Mouse (Mus musculus) bone marrow macrophage, adult 2 months (primary cell): ENCODE measurements around the gene Pou2f1.

Experiments
- CTCF ChIP-seq: IDR thresholded peaks from 2 replicates; pipeline ENCODE4 v1.5.1; 2012; ENCODE audit warnings: low read depth, mild to moderate bottlenecking, low read length, moderate library complexity
- POLR2A ChIP-seq: IDR thresholded peaks from 2 replicates; pipeline ENCODE4 v1.6.1; 2012; ENCODE audit warnings: mild to moderate bottlenecking, low read depth, low read length, borderline replicate concordance

- TF ChIP-seq POLR2A (no peak), CTCF (no peak)
Observed at GRCm38 (mm10) chr1:165861235-165861609, 141.3 kb downstream of the Pou2f1 start.
